Mouse (Mus musculus) intestine, embryonic 16.5 days (tissue): ENCODE measurements at regions not wholly inside any gene's neighbourhood (a gene's known extent, or its start where the extent isn't known, plus 50 kb on each side); places are given as distances from the start of the nearest gene placed in this dataset.

ENCODE experiments used
- ATAC-seq: fragments of 200-750 bp; cut with Nextera tagmentation; 2 replicates; pipeline ENCODE4 v1.8.0; 2017; ENCODE audit warnings: moderate TSS enrichment, moderate library complexity
- H3K27ac ChIP-seq: fragments of 300-500 bp; sonication (generic); 2 replicates; pipeline ENCODE4 v1.5.1; 2014; ENCODE audit warnings: mild to moderate bottlenecking, low read length
- H3K27me3 ChIP-seq: fragments of 300-500 bp; sonication (generic); replicated peaks from 2 replicates; pipeline ENCODE4 v1.6.1; 2014; ENCODE audit warnings: low read length, control low read depth, mixed read lengths; ENCODE audit not compliant: control insufficient read depth, insufficient read depth
- H3K36me3 ChIP-seq: fragments of 300-500 bp; sonication (generic); 2 replicates; pipeline ENCODE4 v1.6.1; 2014; ENCODE audit warnings: low read length, control low read depth; ENCODE audit not compliant: control insufficient read depth, insufficient read depth
- H3K4me1 ChIP-seq: fragments of 300-500 bp; sonication (generic); 2 replicates; pipeline ENCODE4 v1.6.1; 2014; ENCODE audit warnings: low read length, control low read depth, mixed read lengths; ENCODE audit not compliant: control insufficient read depth, insufficient read depth
- H3K4me2 ChIP-seq: fragments of 300-500 bp; sonication (generic); 2 replicates; pipeline ENCODE4 v1.6.1; 2014; ENCODE audit warnings: low read depth, low read length, control low read depth
- H3K4me3 ChIP-seq: fragments of 300-500 bp; sonication (generic); 2 replicates; pipeline ENCODE4 v1.5.1; 2014; ENCODE audit warnings: mild to moderate bottlenecking, low read length
- H3K9ac ChIP-seq: fragments of 300-500 bp; sonication (generic); 2 replicates; pipeline ENCODE4 v1.6.1; 2014; ENCODE audit warnings: low read depth, low read length
- H3K9me3 ChIP-seq: fragments of 300-500 bp; sonication (generic); 2 replicates; pipeline ENCODE4 v1.6.1; 2016; ENCODE audit warnings: low read length, control low read depth; ENCODE audit not compliant: control insufficient read depth
- WGBS: fragments of 180-500 bp; shearing (Covaris S2); extraction: QIAGEN DNeasy Blood & Tissue Kit; methylation state at CpG from one replicate; pipeline ENCODE4 v1.1.7; 2014; 5-methylcytosine and 5-hydroxymethylcytosine counted together

DNA sequence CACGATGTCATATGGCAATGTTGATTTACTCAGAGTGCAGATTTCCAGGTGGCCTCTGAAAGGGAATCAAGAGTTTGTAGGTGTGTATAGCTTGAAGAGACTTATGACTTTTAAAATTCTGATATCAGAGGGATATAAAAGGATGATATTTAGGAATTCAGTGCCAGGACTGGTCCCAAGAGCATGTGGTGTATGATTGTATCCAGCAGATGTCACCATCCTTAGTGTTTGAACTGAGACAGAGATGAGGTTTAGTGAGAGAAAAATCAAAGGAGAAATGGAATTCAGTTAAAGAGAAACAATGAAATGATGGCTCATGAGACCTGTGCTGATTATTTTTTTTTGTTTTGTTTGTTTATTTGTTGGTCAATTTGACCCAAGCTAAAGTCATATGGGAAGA is 94.4 kb upstream of the Agtr2 start:
- Histone ChIP-seq H3K4me2 (no peak overlapping the region), H3K36me3 (no peaks in the 10 kb centered on the region), H3K9ac (no peak overlapping the region), H3K9me3 (no peaks in the 10 kb centered on the region), H3K4me1 (no peaks in the 10 kb centered on the region), H3K4me3 (no peak overlapping the region), H3K27ac (no peak overlapping the region), H3K27me3 (no peaks in the 10 kb centered on the region)
- WGBS: 32% methylated on average over 1 of the region's 1 CpGs
- ATAC-seq: no peak

GRCm38 (mm10) chrX:21393212-21393611 is 91.1 kb upstream of the Agtr2 start:
- H3K27ac ChIP-seq: no peak overlapping the region
- H3K27me3 ChIP-seq: no peaks in the 10 kb centered on the region
- no peaks in the 10 kb centered on the region for H3K36me3 ChIP-seq
- no peak overlapping the region for H3K9ac ChIP-seq
- H3K4me3 ChIP-seq: no peak overlapping the region
- H3K9me3 ChIP-seq: no peaks in the 10 kb centered on the region
- no peak overlapping the region for H3K4me2 ChIP-seq
- 65% methylated on average over 10 of the region's 10 CpGs for WGBS
- ATAC-seq: peak; percentile 44; the same call in 1 of the 2 replicates
- no peaks in the 10 kb centered on the region for H3K4me1 ChIP-seq

GRCm38 (mm10) chrX:21424797-21425196 is 59.5 kb upstream of the Agtr2 start:
- H3K27ac ChIP-seq: no peak overlapping the region
- H3K4me1 ChIP-seq: no peaks in the 10 kb centered on the region
- H3K9ac ChIP-seq: no peak overlapping the region
- no peak overlapping the region for H3K4me2 ChIP-seq
- H3K36me3 ChIP-seq: no peaks in the 10 kb centered on the region
- 55% methylated on average over 4 of the region's 4 CpGs for WGBS
- no peak for ATAC-seq
- H3K9me3 ChIP-seq: no peaks in the 10 kb centered on the region
- no peak overlapping the region for H3K4me3 ChIP-seq
- H3K27me3 ChIP-seq: no peaks in the 10 kb centered on the region

GRCm38 (mm10) chrX:21428081-21428480 is 56.3 kb upstream of the Agtr2 start:
- no peak for ATAC-seq
- no peaks in the 10 kb centered on the region for H3K36me3 ChIP-seq
- WGBS: 61% methylated on average over 3 of the region's 3 CpGs
- no peaks in the 10 kb centered on the region for H3K27me3 ChIP-seq
- H3K4me1 ChIP-seq: no peaks in the 10 kb centered on the region
- H3K9ac ChIP-seq: no peak overlapping the region
- H3K4me2 ChIP-seq: no peak overlapping the region
- no peak overlapping the region for H3K27ac ChIP-seq
- H3K4me3 ChIP-seq: no peak overlapping the region
- H3K9me3 ChIP-seq: no peaks in the 10 kb centered on the region

DNA sequence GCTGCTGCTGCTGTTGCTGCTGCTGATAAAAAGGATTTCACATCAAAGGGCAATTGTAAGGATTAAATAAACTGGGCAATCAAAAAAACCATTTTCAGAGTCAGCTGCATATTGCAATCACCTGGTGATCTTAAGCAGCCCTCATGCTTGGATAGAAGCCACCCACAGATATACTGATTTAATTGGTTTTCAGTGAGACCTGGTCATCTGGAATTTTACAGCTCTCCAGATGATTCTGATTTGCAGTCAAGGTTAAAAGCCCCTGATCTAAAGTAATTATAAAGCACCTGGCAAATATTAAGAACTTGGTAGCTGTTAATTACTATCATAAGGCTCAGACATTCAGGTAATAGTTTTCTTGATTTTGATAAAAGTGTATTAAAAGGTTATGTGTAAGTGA is 50.8 kb upstream of the Agtr2 start:
- no peaks in the 10 kb centered on the region for H3K27me3 ChIP-seq
- no peak overlapping the region for H3K4me2 ChIP-seq
- H3K4me3 ChIP-seq: no peak overlapping the region
- no peak overlapping the region for H3K27ac ChIP-seq
- H3K36me3 ChIP-seq: no peaks in the 10 kb centered on the region
- no peaks in the 10 kb centered on the region for H3K4me1 ChIP-seq
- H3K9ac ChIP-seq: no peak overlapping the region
- ATAC-seq: no peak
- H3K9me3 ChIP-seq: no peaks in the 10 kb centered on the region
